Mouse (Mus musculus) brain, embryonic 14.5 days (tissue): ENCODE measurements around the gene Nccrp1. TPM values are rescaled to one million over a fixed set of nuclear protein-coding genes. Genes with fewer than 3 reads are reported as not detected.

Experiments
- DNase-seq: peaks from one replicate; pipeline ENCODE4 v3.0.0-alpha.2; 2011; ENCODE audit warnings: low read depth
- CTCF ChIP-seq: fragments of 200-500 bp; IDR thresholded peaks from 2 replicates; pipeline ENCODE4 v1.5.1; 2012; ENCODE audit warnings: inconsistent platforms, mild to moderate bottlenecking, moderate library complexity, borderline replicate concordance; ENCODE audit not compliant: insufficient read depth, insufficient read length; ENCODE audit errors: extremely low read depth
- POLR2A ChIP-seq: fragments of 200-500 bp; IDR thresholded peaks from 2 replicates; pipeline ENCODE4 v1.6.1; 2012; ENCODE audit warnings: mild to moderate bottlenecking, inconsistent platforms, borderline replicate concordance; ENCODE audit not compliant: poor library complexity, insufficient read depth, insufficient read length, severe bottlenecking; ENCODE audit errors: extremely low read depth
- polyA plus RNA-seq: library from polyadenylated mRNA; depleted of rRNA; stranded (reverse); fragments of >200 nt; gene quantifications from 2 replicates; pipeline ENCODE4 v1.2.3, GENCODE M21; 2012; rRNA removed

Nccrp1 gene
- 0.08 and 0.11 TPM in 2 replicates for polyA plus RNA-seq

GRCm38 (mm10) chr7:28547154-28547553, at the start of gene Nccrp1:
Nccrp1 (minus strand) TSS chr7:28547254.
- no peak for DNase-seq
- TF ChIP-seq CTCF (no peak), POLR2A (no peak)

- TF ChIP-seq CTCF (no peak), POLR2A (no peak)
- DNase-seq = peak; percentile 53
Measured at GRCm38 (mm10) chr7:28595751-28596435, 48.8 kb upstream of the Nccrp1 start.

DNA sequence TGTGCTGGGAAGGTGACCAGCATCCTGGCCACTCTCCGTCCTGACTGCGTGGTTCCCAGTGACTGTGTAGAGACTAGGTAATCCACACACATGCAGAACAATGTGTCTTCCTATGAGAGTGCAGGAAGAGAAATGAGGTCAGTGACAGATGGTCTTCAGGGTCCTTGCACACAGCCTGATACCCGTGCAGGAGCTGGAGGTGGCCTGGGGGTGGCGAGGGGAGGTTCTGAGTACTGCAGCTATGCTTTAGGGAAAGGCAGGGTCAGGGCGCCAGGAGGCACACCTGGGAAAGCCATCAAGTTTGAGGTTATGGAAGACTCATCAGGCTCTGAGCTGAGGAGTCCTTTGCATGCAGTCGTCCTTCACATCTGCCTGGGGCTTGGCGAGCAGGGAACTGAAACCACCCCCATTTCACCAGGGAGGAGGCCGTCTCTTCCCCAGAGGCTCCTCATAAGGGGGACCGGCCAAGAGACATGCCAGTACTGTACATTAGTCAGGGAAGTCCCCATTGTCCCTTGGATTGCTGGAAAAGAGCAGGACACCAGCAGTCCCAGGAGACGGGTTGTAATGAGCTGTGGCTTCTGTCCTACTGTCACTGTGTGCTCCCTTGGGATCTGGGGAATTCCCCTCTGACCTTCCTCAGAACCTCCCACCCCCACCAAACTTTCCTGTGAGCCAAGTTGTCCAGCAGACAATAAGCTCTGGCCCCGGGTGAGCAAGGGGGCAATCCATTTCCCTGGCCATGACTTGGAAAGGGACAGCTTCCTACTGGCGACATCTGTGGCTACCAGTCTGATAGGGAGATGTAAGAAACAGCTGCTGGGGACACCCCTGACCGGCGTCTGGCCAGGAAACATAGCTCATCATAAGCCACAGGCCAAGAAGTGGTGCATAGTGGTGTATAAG, 46.4 kb upstream of the Nccrp1 start:
- no peak for DNase-seq
- TF ChIP-seq POLR2A (no peak), CTCF (no peak)

GRCm38 (mm10) chr7:28591862-28592261, 44.8 kb upstream of the Nccrp1 start:
- no peak for TF ChIP-seq CTCF

DNA sequence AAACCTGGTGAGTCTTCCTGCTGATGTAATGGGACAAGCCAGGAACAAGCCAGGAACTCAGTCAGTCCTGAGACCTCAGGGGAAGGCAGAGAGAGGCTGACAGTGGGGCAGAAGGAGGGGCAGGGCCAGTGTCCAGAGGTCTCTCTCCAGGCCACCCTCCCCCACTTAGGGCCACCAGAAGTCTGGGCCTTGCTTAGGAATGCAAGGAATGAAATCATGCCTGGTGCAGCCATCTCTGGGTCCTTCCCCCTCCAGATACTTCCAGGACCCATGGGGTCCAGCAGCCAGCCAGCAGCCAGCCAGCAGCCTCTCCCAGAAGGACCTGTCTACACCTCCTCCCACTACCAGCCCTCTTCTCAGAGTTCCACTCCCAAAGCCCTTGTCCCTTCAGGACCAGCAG, 40.6 kb upstream of the Nccrp1 start:
- TF ChIP-seq CTCF (no peak), POLR2A (no peak)
- no peak for DNase-seq

More at GRCm38 (mm10) chr7:28591862-28592261, 44.8 kb upstream of the Nccrp1 start:
- no peak for DNase-seq

GRCm38 (mm10) chr7:28586663-28587411, 39.8 kb upstream of the Nccrp1 start:
- DNase-seq = peak; percentile 38
- TF ChIP-seq CTCF = no peak
- no peak for TF ChIP-seq POLR2A

- TF ChIP-seq CTCF (no peak), POLR2A (no peak)
- no peak for DNase-seq
Measured at GRCm38 (mm10) chr7:28585001-28585400, 37.9 kb upstream of the Nccrp1 start.

DNA sequence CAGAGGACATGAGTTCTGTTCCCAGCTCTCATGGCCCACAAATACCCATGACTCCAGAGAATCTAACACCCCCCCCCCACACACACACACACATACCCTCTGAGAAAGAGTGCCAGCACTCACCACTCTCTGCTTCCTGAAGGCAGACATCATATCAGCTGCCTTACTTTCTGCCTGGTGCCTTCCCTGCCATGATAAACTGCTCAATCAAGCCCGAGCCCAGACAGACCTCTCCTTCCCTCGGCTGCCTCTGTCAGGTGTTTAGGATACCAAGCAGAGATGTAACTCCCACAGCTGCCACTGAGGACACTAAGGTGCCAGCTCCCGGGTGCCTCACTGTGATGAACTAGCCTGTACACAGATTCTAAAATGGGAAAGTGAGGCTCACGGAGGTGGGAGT, 37.4 kb upstream of the Nccrp1 start:
- TF ChIP-seq CTCF = no peak
- TF ChIP-seq POLR2A = no peak
- no peak for DNase-seq

- DNase-seq = peak; percentile 36
- TF ChIP-seq CTCF (no peak), POLR2A (no peak)
Measured at GRCm38 (mm10) chr7:28583570-28584344, 36.7 kb upstream of the Nccrp1 start.

DNA sequence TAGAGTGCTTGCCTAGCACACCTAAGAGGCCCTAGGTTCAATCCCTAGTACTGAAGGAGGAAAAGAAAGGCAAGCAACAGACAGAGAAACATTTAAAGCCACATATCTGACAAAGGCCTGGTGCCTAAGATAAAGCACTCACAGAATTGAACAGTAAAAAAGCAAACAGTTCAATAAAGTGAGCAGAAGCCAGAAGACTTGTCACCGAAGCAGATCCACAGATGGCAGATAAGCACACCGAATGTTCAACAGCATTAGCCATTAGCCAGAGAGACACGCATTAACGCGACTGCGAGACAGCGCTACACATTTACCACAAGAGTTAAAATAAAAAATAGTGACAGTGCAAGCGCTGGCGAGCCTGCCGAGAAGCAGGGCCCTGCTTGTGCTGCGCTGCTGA, 35.8 kb upstream of the Nccrp1 start:
- no peak for TF ChIP-seq POLR2A
- TF ChIP-seq CTCF = no peak
- peak; percentile 69 for DNase-seq
